Mouse (Mus musculus): ENCODE data around the gene Cox17.

GRCm38 (mm10) chr16:38347588-38347987, 797 bp downstream of the Cox17 start:
- TF ChIP-seq GATA1 (IDR thresholded peaks at IDR 0.05; ENCODE audit: low read length) (no peak), TAL1 (IDR thresholded peaks at IDR 0.05; ENCODE audit: low read length) (no peak)
